Mouse (Mus musculus) testis, postnatal 10 days (tissue): ENCODE measurements at regions not wholly inside any gene's neighbourhood (a gene's known extent, or its start where the extent isn't known, plus 50 kb on each side); places are given as distances from the start of the nearest gene placed in this dataset.

Source experiments
- DNase-seq: peaks from one replicate; pipeline ENCODE4 v3.0.0; 2021; ENCODE audit warnings: low spot score

DNA sequence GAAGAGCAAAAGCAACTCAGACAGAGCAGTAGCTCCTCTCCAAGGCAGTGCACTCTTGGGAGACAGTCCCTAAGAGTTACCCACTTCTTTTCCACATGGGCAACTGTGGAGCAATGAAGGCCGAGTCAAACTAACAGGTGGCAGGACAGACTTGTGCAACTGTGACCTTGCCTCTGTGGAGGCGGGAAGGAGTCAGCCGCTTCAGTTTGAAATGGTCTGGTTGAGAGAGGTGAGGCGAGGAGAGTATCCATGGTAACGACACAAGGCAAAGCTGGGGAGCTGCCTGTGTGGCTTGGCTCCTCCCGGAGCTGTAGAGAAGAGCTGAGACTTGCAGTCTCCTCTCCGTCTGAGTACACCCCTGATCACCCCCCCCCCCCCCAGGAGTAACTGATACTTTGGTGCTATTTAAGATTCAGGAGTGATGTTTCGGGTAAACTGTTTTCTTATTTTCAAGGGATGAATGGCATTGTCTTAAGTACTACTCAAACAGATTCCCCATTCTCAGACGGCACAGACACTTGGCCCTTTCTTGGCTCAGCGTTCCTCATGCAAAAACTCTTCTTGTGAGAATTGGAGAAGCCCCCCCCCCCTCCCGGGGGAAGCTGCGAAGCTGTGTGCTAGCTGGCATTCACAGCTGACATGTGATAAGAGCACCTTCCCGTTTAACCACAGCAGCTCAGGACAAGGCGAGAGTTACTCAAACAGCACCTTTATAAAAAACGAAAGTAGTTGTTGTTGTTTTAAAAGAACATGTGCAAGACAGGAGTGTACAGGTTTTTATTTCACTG, 54.9 kb upstream of the Chst1 start:
- DNase-seq, result no peak

- no peak for DNase-seq
These were observed 58.7 kb upstream of the Chst1 start for GRCm38 (mm10) chr2:92540841-92541240.

DNA sequence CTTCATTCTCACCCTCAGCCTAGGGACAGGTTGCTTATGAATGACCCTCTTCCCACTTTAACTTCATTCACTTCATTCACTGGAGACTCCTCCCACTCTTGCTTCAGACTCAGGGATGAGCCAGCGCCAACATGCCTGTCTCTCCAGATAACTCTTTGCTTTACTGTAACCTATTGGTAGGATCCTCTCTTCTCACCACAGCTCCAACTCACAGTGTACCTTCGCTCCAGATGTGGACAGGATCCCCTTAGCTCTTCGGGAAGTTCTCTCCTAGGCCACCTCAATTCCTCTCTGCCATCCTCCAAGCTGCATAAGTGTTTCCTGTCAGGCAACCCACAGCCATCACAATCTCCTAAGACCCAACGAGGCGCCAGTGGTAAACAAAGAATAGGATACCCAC, 67.5 kb upstream of the Chst1 start:
- DNase-seq, result peak; percentile 15

- DNase-seq, result peak; percentile 35
These were observed 68.8 kb upstream of the Chst1 start for GRCm38 (mm10) chr2:92530677-92531076.

- peak; percentile 17 for DNase-seq
These were observed 69.5 kb upstream of the Slc35c1 start for GRCm38 (mm10) chr2:92529670-92530322.

DNA sequence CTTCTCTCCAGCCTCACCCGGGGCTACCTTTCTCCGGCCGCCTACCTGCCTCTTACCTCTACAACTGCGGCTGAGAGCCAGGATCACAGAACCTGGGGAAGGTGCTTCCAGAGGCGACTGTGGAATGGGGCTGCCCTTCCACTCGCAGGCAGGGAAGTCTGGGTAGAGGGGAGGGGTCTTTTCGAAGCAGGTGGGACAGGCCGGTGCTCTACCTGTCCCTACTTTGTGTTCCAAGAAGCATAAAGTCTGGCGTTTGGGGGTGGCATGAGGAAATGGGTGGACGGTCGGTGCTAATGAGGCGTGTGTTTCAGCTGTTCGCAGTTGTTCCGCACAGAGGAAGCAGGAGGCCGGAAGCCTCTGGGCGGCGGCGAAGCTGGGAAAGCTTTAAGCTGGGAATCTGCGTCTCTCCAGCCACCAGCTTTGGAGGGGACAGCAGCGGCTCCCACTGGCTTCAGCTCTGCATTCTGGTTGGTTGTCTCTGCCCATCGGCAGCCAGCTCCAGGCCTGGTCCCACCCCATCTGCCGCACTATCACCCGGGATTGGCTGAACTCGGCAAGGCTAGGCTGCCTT, 68.8 kb upstream of the Slc35c1 start:
- peak; percentile 75 for DNase-seq

- peak; percentile 23 for DNase-seq
These were observed 67.9 kb upstream of the Slc35c1 start for GRCm38 (mm10) chr2:92528119-92528830.

GRCm38 (mm10) chr2:92526676-92527395, 66.5 kb upstream of the Slc35c1 start:
- peak; percentile 32 for DNase-seq

GRCm38 (mm10) chr2:92525628-92526027, 65.3 kb upstream of the Slc35c1 start:
- DNase-seq, result peak; percentile 38

DNA sequence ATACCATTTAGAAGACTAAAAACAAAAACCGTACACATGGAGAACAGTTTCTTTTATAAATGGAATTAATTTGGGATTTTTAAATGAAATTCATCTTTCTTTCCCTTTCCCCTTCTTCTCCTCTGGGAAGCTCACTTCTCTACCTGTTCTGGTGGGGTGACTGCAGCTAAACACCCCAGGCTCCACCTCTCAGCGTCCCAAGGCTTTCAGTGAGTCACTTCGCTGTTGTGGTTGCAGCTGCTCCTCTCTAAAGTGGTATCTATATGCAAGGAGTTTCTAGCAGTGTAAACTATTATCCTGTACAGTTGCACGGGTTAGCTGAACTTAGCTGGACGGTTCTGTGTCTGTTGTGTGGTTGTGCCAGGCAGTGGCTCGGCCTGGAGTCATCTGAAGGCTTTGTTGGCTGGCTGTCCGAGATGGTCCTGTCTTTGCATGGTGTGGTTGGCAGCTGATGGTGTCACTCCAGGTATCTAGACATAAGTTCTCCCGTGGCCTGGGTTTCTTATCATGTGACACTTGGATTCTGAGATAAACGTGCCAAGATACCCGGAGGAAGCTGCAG, 64.8 kb upstream of the Slc35c1 start:
- DNase-seq, result peak; percentile 27

DNA sequence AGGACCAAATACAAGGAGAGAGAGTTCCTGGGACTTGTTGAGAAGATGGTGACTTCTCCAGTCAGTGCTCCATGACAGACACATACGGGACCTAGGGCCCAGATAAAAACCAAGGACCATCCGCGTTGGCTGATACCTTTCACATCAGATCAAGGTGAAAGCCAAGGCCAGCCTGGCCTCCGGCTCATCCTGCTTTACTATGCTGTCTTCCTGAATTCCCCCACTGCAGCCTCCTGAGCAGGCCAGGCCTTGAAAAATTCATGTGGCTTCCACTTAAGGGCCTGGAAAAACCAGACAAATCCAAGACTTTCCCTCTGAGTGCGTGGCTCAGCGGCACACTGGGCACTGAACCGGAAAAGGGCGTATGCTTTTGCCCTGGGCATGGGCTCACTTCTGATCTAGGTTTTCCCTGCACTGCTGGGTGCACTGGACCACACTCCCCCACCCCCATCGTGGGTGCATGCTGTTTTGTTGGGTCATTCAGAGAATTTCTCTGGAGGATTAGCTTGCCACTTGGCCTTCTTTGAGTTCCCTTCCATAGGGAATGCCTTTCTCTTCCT, 64.1 kb upstream of the Slc35c1 start:
- DNase-seq, result peak; percentile 30

DNA sequence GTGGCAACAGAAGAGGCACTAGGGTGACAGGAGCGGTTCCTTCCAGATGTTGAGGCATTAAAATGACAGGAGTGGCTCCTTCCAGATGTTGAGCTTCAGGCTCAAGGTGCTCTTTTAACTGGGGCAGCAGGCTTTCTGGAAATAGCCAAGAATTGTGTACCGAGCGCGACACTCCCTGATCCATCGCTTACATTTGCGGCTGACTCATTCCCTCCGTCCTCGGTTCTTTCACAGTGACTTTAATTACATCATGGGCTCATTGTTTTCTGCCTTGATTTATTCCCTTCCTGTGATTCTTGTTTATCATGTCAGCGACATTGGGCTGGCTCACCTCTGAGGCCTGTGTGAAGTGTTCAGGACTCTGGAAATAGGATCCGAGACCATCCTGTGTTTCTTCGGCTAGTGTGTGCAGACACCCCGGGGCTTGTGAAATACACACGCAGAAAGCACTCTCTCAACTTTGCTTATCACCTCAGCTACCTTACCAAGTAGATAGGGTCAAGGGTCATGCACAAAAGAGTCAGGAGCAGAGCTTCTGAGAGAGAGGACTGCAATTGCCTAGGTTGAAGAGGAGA, 63.1 kb upstream of the Slc35c1 start:
- DNase-seq, result peak; percentile 23

GRCm38 (mm10) chr2:92521527-92521926, 61.2 kb upstream of the Slc35c1 start:
- DNase-seq, result peak; percentile 23

- peak; percentile 16 for DNase-seq
These were observed 59.1 kb upstream of the Slc35c1 start for GRCm38 (mm10) chr2:92519396-92519795.

GRCm38 (mm10) chr2:92518891-92519290, 58.6 kb upstream of the Slc35c1 start:
- peak; percentile 21 for DNase-seq

GRCm38 (mm10) chr2:92514961-92515360, 54.6 kb upstream of the Slc35c1 start:
- peak; percentile 29 for DNase-seq

- peak; percentile 35 for DNase-seq
These were observed 51.7 kb upstream of the Slc35c1 start for GRCm38 (mm10) chr2:92511771-92512744.
